Mouse (Mus musculus) kidney, postnatal 0 days (tissue): ENCODE measurements around the gene Sh3pxd2a. TPM values are rescaled to one million over a fixed set of nuclear protein-coding genes. Genes with fewer than 3 reads are reported as not detected.
A peak's percentile ranks its signal among the peaks of the same experiment; 100 is the strongest.

ENCODE experiments used
- ATAC-seq: fragments of 200-750 bp; cut with Nextera tagmentation; replicated peaks from 2 replicates; pipeline ENCODE4 v1.8.0; 2017; ENCODE audit warnings: low read depth, moderate number of reproducible peaks, moderate TSS enrichment, moderate library complexity; ENCODE audit not compliant: low FRiP score
- DNase-seq: peaks from one replicate; pipeline ENCODE4 v3.0.0-alpha.2; 2016; ENCODE audit warnings: low spot score
- H3K27ac ChIP-seq: fragments of 300-500 bp; sonication (generic); 2 replicates; pipeline ENCODE4 v1.5.1; 2014; ENCODE audit warnings: mild to moderate bottlenecking
- H3K27me3 ChIP-seq: fragments of 300-500 bp; sonication (generic); 2 replicates; pipeline ENCODE4 v1.6.1; 2014; ENCODE audit warnings: low read length, mixed read lengths; ENCODE audit not compliant: insufficient read depth
- H3K36me3 ChIP-seq: fragments of 300-500 bp; sonication (generic); 2 replicates; pipeline ENCODE4 v1.6.1; 2014; ENCODE audit warnings: low read length, mixed read lengths; ENCODE audit not compliant: insufficient read depth
- H3K4me1 ChIP-seq: fragments of 300-500 bp; sonication (generic); replicated peaks from 2 replicates; pipeline ENCODE4 v1.6.1; 2014; ENCODE audit warnings: antibody characterized with exemption, low read length, mixed read lengths; ENCODE audit not compliant: insufficient read depth
- H3K4me2 ChIP-seq: fragments of 300-500 bp; sonication (generic); 2 replicates; pipeline ENCODE4 v1.6.1; 2014; ENCODE audit warnings: mild to moderate bottlenecking, low read length, moderate library complexity, mixed read lengths
- H3K4me3 ChIP-seq: fragments of 300-500 bp; sonication (generic); replicated peaks from 2 replicates; pipeline ENCODE4 v1.5.1; 2014; ENCODE audit warnings: low read depth, low read length
- H3K9ac ChIP-seq: fragments of 300-500 bp; sonication (generic); 2 replicates; pipeline ENCODE4 v1.6.1; 2014; ENCODE audit warnings: low read depth, low read length
- H3K9me3 ChIP-seq: fragments of 300-500 bp; sonication (generic); replicated peaks from 2 replicates; pipeline ENCODE4 v1.6.1; 2016; ENCODE audit warnings: low read length, inconsistent platforms, mixed read lengths
- CTCF ChIP-seq: IDR thresholded peaks from 2 replicates; pipeline ENCODE4 v1.5.1; 2016; ENCODE audit warnings: antibody characterized with exemption, low read depth, mild to moderate bottlenecking, moderate library complexity
- WGBS: fragments of 180-500 bp; shearing (Covaris S2); extraction: QIAGEN DNeasy Blood & Tissue Kit; methylation state at CpG from one replicate; pipeline ENCODE4 v1.1.7; 2014; 5-methylcytosine and 5-hydroxymethylcytosine counted together
- polyA plus RNA-seq: library from polyadenylated mRNA; unstranded; fragments of >200 nt; fragmentation: Nextera tagmentation; extraction: Ambion mirVana; gene quantifications from 2 replicates; pipeline ENCODE4 v1.2.1, GENCODE M21; 2015

Gene Sh3pxd2a
- polyA plus RNA-seq, 1 experiment from 2014 or later = 4.1 TPM

DNA sequence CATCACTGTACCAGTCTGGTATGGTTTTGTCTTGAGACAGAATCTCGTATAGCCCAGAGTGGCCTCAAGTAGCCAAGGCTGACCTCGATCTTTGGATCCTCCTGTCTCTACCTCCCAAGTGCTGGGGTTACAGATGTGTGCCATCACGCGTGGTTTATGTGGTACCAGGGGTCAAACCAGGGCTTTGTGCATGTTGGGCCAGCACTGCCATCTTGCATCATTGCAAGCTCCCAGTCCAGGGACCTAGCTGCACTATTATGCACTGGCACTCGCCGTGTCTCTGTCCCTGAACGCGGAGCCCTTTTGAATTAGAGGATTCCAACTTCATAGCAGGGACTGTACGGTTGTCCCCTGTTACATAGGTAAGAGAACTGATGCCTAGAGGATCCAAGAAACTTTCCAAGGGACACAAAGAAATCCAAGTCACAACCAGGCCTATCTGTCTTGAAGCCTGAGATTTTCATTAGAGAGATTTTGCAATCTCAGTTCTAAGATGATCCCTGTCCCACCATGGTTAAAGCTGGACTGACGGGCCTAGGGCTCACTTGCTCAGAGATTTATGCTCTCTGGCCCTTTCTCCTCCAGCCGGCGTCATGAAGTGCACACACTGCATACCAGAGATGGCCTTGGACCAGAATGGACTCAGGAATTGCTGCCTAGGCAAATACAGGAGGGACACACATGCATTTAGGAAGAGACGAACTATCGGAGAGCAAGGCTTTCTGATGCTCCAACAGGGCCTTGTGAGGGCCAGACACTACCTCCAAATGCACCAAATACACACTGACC, 157.9 kb downstream of the Sh3pxd2a start:
- ATAC-seq (no peak), DNase-seq (peak; percentile 67)
- Histone ChIP-seq H3K36me3 (peaks cover 19% of the 10 kb centered on the region; the same call in 1 of the 2 replicates), H3K9me3 (no peaks in the 10 kb centered on the region), H3K27ac (peak overlapping the region; percentile 27; the same call in 1 of the 2 replicates), H3K4me3 (no peak overlapping the region), H3K4me1 (peaks cover 30% of the 10 kb centered on the region), H3K9ac (no peak overlapping the region), H3K4me2 (no peak overlapping the region), H3K27me3 (no peaks in the 10 kb centered on the region)
- TF ChIP-seq CTCF = no peak
- WGBS = 75% methylated on average over 14 of the region's 14 CpGs

DNA sequence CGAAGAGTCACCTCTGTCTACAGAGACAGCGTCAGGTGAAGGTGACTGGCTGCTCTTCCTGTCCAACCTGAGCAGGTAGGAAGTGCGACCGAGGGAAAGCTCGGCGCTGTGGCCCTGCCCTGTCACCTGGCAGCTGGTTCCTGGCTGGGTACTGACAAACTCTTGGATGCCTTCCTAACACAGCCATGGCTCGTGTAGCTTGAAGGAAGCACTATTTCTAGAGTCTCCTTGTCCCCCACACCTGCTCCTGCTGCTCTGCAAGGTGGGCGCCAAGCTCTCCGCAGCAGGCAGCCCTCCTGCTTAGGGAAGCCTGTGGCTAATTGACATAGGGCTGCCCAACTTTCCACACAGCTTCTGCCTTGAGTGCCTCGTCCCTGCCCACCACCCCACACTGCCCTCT, 158.8 kb downstream of the Sh3pxd2a start:
- H3K36me3 ChIP-seq = peaks cover 16% of the 10 kb centered on the region; the same call in 1 of the 2 replicates

DNA sequence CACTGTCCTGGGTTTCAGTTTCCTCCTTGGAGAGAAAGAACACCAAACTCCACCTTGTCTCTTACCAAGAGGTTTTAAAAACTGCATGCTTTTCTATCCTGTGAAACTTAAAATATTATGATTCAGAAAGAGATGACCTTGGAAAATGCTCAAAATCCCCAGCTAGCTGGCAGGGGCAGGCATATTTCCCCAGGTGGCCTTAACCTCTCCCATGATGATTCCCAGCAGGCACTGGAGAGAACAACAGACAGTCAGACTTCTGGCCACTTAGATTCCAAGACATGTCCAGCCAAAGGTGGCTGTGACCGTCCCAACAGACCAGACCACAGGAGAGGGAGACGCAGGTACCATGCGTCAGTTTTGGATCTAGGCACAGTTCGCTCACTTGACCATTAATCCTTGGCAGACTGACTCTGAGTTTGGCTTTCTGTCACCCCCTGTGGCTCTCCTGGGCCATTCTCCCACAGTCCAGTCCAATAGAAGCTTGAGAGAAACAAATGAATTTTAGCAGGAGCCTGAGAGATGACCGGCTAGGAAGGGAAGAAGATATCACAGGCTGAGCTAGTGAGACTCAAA, 159.9 kb downstream of the Sh3pxd2a start:
- H3K4me2 ChIP-seq = no peak overlapping the region
- H3K27ac ChIP-seq = no peak overlapping the region; the same call in 1 of the 2 replicates
- H3K9me3 ChIP-seq = no peaks in the 10 kb centered on the region
- H3K36me3 ChIP-seq = 0 out of 2 replicates have a peak, but pooled peaks cover 8% of the 10 kb centered on the region
- no peaks in the 10 kb centered on the region for H3K27me3 ChIP-seq
- peaks cover 36% of the 10 kb centered on the region for H3K4me1 ChIP-seq
- DNase-seq (no peak), ATAC-seq (no peak)
- TF ChIP-seq CTCF = no peak
- H3K9ac ChIP-seq = no peak overlapping the region
- 89% methylated on average over 5 of the region's 5 CpGs for WGBS
- no peak overlapping the region for H3K4me3 ChIP-seq

More for the DNA sequence above, 158.8 kb downstream of the Sh3pxd2a start:
- no peak overlapping the region for H3K4me2 ChIP-seq
- H3K9me3 ChIP-seq = no peaks in the 10 kb centered on the region
- H3K27me3 ChIP-seq = no peaks in the 10 kb centered on the region
- no peak for TF ChIP-seq CTCF
- peaks cover 36% of the 10 kb centered on the region for H3K4me1 ChIP-seq
- no peak overlapping the region for H3K9ac ChIP-seq
- ATAC-seq = no peak
- H3K27ac ChIP-seq = no peak overlapping the region
- no peak for DNase-seq
- 90% methylated on average over 10 of the region's 10 CpGs for WGBS
- H3K4me3 ChIP-seq = no peak overlapping the region

DNA sequence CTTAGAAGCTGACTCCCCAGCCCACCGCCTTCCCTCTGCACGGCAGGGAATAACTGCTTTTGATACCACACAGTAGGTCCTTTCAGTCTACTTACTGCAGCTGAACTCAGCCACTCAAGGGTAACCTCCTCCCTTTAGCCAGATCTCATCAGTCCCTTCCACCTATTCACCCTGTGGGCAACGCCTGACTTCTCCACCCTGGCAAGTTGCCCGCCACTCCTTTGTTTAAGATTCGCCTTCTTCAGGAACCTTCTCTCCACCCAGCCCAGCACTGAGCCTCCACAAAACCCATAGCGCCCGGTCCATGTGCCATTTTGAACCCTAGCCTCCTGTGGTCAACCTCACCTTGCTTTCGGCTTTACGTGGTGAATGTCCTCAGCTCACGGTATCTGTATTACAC, 161.1 kb downstream of the Sh3pxd2a start:
- H3K9me3 ChIP-seq = no peaks in the 10 kb centered on the region

DNA sequence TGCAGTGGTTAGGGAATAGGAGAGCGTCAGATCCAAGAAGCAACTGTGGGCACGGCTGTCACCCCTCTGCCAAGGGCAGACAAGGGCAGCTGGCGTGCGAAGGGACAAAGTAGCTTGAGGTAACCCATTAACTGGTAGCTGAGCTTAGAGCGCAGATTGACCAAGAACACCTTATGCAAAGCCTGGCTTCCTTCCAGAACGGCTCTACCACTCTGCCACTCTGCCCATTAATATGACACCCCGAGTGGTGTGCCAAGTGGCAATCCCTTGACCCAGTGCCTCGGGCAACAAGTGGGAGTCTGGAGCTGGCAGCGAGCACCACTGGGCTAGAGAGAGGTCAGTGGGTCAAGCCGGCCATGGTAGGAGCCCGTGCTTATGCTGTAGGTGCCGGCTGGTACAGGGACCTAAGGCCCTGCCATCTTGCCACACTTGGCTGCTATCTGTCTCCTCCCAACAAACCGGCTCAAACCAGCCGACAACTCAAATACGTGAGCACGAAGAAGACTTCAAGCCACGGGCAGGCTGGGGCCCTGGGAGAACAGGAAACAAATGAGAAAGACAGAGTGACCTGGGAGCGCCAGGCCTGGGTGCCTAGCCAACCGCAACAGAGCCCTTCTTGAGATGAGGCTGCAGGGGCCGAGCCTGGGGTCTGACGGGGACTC, 161.9 kb downstream of the Sh3pxd2a start:
- H3K9ac ChIP-seq = peak overlapping the region; percentile 35
- peak; percentile 66 for DNase-seq

More for the DNA sequence above, 161.1 kb downstream of the Sh3pxd2a start:
- Histone ChIP-seq H3K4me3 (no peak overlapping the region), H3K27me3 (no peaks in the 10 kb centered on the region), H3K4me2 (no peak overlapping the region), H3K36me3 (0 out of 2 replicates have a peak, but pooled peaks cover 7% of the 10 kb centered on the region), H3K9ac (no peak overlapping the region), H3K27ac (peak overlapping the region; percentile 93), H3K4me1 (peaks cover 39% of the 10 kb centered on the region)
- 75% methylated on average over 10 of the region's 10 CpGs for WGBS
- DNase-seq = no peak
- TF ChIP-seq CTCF = no peak
- ATAC-seq = no peak

More for the DNA sequence above, 161.9 kb downstream of the Sh3pxd2a start:
- H3K36me3 ChIP-seq = 0 out of 2 replicates have a peak, but pooled peaks cover 7% of the 10 kb centered on the region
- H3K27ac ChIP-seq = peak overlapping the region; percentile 93
- H3K4me3 ChIP-seq = no peak overlapping the region
- H3K4me1 ChIP-seq = peaks cover 39% of the 10 kb centered on the region
- peak; percentile 80 for ATAC-seq
- TF ChIP-seq CTCF = no peak
- 25% methylated on average over 21 of the region's 21 CpGs for WGBS
- H3K4me2 ChIP-seq = no peak overlapping the region
- no peaks in the 10 kb centered on the region for H3K27me3 ChIP-seq
- no peaks in the 10 kb centered on the region for H3K9me3 ChIP-seq
